Mouse (Mus musculus) cerebellum, adult 18-20 months (tissue): ENCODE data around the gene Oscp1.
"Not testable (repeated sequence)": the region's sequence is repeated elsewhere in the genome, so short reads cannot be mapped to it uniquely, and the experiment has no call there.

ENCODE experiments used
- DNase-seq, 2 experiments: peaks; one replicate each; pipeline ENCODE4 v3.0.0; 2021

Oscp1 gene

GRCm38 (mm10) chr4:126084382-126084781, 26.0 kb downstream of the Oscp1 start:
- no peak for DNase-seq

DNA sequence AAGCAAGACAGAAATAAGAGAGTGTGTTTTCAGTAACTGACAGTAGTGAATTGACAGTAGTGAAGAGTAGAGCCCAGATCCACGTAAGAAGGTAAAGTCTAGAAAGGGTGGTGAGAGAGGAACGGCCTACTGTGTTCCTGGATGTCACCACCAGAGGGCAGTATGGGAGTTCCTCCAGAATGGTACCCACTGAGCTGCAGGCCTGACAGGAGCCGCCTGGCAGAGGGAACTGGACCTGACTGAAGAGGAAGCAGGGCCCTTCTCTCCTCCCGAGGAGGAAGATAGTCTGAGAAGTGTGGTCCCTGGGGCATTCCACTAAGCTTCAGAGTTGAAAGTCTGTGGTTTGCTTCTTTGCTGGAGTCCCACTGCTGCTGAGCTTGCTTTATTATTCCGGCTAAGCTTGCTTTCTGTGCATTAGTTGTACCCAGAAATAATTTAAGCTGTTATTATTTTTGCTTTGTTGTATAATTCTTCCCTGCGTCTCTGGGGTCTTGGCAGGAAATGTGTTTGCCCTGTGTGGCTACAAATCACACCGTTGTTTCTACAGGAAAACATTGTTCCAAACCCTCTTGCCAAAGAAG, 27.7 kb downstream of the Oscp1 start:
- peak; percentile 86 to 90 for DNase-seq

DNA sequence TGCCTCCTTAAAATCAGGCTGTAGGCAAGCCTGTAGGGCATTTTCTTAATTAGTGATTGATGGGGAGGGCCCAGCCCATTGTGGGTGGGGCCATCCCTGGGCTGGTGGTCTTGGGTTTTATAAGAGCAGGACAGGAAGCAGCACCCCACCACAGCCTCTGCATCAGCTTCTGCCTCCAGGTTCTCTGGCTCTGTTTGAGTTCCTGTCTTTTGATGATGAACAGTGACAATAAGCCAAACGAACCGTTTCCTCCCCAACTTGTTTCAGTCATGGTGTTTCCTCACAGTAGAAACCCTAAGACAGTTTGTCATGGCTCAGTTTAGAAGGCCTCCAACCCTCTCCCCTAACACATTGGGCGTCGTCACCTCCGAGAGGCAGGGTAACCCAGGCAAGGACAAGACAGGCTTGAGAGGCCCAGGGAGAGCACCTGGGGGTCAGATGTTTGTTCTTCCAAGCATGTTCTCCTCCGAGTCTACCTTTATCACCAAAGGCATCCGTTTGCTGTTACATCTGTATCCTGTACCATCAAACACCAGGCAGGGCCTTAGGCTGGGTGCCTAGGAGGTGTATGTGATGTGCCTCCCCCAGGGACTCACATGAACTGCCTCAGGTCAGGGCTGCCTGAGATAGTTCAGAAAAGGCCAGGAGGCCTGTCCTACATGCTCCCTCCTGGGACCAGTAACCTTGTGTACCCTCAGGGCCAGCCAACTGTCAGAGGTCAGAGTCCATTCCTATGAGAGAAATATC, 31.9 kb downstream of the Oscp1 start:
- DNase-seq: no peak

- DNase-seq: no peak
Observed at GRCm38 (mm10) chr4:126090848-126091124, 32.4 kb downstream of the Oscp1 start.

GRCm38 (mm10) chr4:126091873-126092272, 33.5 kb downstream of the Oscp1 start:
- DNase-seq: no peak

GRCm38 (mm10) chr4:126095622-126096430, 37.5 kb downstream of the Oscp1 start:
- DNase-seq: not testable (repeated sequence)

GRCm38 (mm10) chr4:126096464-126097111, 38.2 kb downstream of the Oscp1 start, which contains the start of gene Lsm10:
Gene Lsm10 (plus strand): TSS chr4:126096623.
- DNase-seq: peak; percentile 94 to 95

DNA sequence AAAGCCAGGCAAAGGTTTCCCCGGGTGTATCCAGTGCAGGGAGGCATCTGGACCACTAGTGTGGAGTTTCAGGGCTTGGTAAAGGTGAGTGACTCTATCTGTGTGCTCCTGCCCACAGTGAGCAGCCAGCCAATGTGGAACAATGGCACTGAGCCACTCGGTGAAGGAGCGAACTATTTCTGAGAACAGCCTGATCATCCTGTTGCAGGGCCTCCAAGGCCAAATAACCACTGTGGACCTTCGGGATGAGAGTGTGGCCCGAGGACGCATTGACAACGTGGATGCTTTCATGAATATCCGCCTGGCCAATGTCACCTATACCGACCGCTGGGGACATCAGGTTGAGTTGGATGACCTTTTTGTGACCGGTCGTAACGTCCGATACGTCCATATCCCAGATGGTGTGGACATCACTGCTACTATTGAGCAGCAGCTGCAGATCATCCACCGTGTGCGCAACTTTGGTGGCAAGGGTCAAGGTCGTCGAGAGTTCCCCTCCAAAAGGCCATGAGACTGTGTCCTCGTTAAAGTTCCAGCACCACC, 39.4 kb downstream of the Oscp1 start:
- no peak for DNase-seq

- no peak for DNase-seq
Observed at GRCm38 (mm10) chr4:126099365-126099764, 41.0 kb downstream of the Oscp1 start.

GRCm38 (mm10) chr4:126100764-126101163, 42.4 kb downstream of the Oscp1 start:
- DNase-seq: no peak

DNA sequence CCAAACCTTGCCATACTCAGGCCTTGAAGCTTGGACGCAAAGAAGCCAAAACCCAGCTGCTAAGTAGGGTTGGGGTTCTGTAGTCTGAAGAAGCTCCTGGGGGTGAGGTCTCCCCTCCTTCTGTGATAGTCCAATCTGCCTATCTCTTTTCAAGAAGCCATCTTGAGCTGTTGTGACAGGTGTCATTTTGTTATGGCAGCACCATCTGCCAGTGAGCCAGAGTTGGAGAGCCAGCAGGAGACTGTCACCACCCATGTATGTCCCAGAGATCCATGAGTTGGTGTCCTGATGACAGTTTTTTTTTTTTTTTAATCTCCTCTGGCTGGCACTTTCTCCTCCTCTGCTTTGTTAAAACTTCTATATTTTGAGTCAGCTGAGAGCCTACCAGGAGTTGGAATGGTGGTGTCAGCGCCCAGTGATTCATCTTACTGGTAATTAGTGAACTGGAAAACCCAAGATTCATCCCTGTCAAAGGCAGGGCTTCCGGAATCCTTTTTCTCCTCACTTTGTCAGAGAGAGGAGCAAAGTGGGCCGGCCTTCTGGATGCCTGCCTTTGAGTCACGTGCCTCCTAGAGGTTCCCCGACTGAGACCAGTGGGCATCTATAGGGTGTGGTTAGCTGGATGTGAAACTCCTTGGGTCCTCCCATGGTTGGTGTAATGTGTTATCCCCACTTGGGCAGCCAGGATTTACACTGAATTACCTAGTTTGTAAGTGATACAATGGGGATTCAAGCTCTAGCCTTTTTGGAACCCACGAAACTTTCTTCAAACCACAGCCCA, 43.9 kb downstream of the Oscp1 start:
- DNase-seq: no peak

GRCm38 (mm10) chr4:126103057-126103581, 44.8 kb downstream of the Oscp1 start:
- DNase-seq: peak; percentile 74 to 79

DNA sequence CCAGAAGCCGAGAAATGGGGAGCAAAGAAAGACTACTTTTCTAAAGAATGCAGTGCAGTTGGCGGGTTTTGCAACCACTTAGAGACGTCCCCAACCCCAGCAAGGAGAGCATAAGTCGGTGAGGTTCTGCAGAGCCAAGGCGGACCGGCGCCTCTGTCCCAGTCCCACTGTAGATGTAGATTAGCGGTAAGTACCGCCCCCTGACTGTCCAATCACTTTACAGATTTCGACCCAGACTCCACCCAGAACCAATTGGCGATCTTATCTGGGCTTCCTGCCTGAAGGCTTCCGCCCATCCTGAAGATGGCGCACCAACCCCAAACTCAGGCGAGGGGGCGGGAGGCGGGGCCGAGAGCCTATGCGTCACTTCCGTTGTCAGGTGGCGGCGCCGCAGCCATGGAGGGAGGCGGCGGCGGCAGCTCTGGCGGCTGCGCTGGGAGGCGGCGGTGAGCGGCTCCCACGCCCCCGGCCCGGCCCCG, 45.3 kb downstream of the Oscp1 start, which contains the start of gene Stk40:
Gene Stk40, plus strand, starts transcription at position 368 of the 479 bp plus-strand sequence.
- peak; percentile 93 to 96 for DNase-seq

DNA sequence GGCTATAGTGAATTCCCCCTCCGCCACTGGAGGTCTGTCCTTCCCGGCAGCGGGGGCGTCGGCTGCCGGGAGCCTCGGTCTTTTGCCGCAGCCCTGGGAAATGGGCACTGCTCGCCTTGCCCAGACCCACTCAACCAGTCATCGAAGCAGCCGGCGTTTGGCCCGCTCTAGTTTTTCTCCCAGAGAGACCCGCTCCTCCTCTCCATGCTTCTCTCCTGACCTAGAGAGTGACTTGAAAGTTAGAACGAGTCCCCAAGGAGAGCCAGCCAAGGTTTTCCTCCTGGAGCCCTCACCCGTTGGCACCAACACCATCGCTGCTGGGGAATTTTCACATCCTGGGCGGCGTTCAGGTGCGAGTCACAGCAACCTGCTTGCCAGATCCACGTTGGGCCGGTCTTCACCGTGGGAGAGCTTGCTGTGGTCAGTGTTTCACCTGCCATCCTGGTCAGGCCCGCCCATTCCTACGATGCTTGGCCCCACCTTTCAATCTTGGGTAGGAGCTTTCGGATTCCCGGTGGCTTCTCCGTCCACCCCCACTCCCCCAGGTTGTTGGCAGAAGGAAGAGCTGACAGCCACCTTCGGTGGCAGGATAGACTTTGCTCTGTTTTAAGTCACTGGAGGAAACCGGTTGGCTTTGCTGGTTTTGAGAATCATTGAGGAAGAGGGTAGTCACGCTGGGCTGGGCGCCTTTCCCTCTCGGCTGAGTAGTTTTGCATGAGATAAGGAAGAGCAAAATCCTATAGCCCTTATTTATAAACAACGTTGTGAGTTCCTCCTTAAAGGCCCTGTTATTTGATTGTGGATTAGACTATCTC, 46.1 kb downstream of the Oscp1 start:
- peak; percentile 68 to 73 for DNase-seq

GRCm38 (mm10) chr4:126105131-126105783, 46.9 kb downstream of the Oscp1 start:
- DNase-seq: peak in 1 of 2 experiments; percentile 29

DNA sequence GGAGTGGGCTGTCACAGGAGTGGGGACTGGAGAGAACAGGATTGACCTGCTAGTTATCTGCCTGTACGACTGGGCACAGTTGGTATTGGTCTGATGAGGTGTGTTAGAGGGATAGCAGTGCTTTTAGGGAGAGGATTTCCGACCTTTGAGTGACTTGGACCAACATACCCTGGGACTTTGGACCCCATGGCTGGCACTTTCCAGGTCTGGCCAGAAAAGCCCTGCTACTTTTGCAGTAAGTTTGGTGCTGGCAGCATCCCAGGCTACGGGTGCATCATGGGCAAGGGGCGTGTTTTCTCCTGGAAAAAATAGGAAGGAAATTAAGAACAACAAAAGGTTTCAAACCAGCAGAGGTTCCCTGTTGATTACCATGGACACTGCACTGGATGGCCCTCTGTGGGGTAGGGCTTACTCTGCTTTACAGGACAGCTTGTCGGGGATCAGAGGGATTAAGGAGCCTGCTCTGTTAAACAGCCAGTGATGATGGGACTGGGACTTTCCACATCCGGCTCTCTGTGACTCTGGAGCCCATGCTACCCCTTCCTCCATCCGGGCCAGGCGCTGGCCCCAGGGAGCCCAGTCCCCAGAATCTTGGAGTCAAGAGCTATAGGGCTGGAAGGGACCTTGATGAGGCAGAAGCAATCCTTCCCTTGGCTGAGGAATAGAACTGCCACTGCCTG, 49.8 kb downstream of the Oscp1 start:
- DNase-seq: peak in 1 of 2 experiments; percentile 30

- peak in 1 of 2 experiments; percentile 39 for DNase-seq
Observed at GRCm38 (mm10) chr4:126109613-126110373, 51.4 kb downstream of the Oscp1 start.

DNA sequence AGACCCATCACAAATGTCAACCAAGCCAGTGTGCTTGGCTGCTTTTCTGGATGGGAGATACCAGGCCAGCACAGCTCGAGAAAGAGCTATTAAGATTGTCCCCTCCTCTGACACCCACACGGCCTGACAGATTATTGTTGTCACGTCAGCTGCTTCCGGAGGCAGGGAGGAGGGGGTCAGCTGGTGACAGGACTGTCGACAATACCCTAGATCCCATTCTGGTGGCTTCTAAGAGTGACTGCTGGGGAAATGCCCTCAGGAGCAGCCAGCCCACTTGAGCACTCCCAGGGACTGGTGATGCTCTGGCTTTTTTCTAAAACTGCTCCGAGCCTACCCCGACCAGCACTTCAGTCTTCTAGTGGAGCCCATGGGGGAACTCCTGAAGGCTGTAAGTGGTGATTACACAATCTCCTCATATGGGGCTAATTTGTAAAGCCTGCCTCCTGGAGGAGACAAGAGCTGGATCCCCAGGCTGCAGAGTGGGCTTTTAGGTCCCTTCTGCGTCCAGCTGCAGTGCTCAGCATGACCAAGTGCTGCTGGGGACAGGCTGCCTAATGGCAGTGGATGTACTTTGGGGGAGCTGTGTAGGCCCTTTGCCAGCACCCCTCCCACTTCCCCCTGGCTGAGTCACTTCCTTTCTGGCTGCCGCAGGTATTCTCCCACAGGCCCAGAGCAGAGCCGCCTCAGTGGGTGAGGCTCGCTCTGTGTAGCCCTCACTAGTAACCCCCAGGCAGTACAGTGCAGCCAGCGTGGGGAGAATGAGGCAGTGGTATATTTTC, 52.2 kb downstream of the Oscp1 start:
- peak; percentile 78 to 79 for DNase-seq
